Mouse (Mus musculus) thymus, postnatal 0 days (tissue): ENCODE data around the gene Gm9918. TPM values are rescaled to one million over a fixed set of nuclear protein-coding genes. Genes with fewer than 3 reads are reported as not detected.
A peak's percentile ranks its signal among the peaks of the same experiment; 100 is the strongest.

Experiments used
- DNase-seq: peaks from one replicate; pipeline ENCODE4 v3.0.0-alpha.2; 2015; ENCODE audit warnings: low spot score
- polyA plus RNA-seq: library from polyadenylated mRNA; unstranded; fragments of >200 nt; fragmentation: Nextera tagmentation; extraction: Ambion mirVana; gene quantifications from 2 replicates; pipeline ENCODE4 v1.2.1, GENCODE M21; 2015

Gm9918 gene
- polyA plus RNA-seq, 1 experiment from 2014 or later = 0.26 TPM

DNA sequence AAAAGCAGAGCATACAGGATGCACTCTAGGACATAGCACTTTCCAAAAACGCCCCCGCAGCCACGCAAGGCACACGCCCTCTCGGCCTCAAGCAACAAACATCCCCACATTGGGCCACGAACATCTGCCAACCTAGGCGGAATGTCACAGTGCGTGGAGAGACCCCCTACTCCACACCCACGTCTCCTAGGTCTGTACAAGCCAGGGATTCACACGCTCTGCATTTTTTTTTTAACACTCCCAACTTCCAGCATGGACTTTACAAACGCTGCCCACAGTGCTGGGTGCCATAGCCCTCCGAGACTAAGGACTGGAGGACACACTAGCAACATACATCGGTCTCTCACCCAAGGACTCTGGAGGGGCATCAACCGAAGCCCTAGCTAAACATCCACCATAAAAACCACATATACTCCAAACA is 24.9 kb upstream of the Gm9918 start:
- DNase-seq = no peak

DNA sequence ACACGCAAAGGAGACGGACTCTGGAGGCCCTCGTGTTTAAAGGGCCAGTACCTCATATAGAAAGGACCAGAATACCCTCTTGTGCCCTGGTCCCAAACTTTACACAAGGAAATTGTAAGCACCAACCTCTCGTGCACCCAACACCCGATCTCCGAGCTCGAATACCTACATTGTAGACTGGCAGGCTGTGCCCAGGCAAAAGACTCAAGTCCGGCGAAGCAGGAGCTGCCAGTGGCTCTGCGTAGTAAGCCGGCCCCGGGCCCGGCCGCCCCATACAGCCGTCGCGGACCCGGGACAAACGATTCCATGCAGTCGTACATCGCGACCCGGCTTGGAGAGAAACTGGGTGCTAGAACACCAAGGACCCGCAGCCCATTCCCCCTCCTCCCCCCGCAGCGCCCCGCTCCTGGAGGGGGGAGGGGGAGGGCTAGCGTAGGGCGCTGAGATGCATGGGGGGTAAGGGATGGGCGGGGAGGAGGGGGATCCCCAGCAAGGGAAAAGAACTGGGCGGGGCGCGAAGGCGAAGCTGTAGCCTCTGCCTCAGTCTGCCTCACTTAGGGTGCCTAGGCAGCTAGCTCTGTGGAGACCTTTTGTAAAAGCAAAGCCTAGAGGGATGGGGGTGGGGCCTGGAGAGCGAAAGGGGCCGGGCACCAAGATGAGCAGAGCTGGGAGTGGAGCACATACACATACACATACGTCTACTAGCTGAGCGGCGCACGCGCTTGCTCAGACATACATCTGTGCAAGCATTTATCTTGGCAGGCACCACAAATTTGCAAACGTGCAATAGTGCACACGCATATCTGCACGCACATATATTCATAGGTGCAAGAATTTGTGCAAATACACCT is 24.2 kb upstream of the Gm9918 start:
- peak; percentile 63 for DNase-seq

DNA sequence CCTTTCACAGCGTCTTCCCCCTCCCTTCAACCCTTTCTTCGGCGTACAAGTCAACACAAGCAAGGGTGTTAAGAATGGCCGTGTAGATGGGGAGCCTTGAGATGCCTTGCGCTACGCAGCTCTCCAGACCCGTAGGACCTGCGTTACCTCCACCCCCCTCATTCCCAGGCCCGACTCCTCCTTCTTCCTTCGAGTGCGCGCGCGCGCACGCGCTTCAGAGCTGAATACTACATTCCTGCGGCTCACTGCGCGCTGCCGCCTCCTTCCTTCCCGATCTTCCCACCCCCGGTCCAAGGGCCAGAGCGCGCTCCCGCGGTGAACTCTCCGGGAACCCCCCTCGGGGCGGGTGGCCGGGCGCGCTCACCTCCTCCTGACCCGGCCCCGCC is 23.5 kb upstream of the Gm9918 start:
- DNase-seq = peak; percentile 60

DNA sequence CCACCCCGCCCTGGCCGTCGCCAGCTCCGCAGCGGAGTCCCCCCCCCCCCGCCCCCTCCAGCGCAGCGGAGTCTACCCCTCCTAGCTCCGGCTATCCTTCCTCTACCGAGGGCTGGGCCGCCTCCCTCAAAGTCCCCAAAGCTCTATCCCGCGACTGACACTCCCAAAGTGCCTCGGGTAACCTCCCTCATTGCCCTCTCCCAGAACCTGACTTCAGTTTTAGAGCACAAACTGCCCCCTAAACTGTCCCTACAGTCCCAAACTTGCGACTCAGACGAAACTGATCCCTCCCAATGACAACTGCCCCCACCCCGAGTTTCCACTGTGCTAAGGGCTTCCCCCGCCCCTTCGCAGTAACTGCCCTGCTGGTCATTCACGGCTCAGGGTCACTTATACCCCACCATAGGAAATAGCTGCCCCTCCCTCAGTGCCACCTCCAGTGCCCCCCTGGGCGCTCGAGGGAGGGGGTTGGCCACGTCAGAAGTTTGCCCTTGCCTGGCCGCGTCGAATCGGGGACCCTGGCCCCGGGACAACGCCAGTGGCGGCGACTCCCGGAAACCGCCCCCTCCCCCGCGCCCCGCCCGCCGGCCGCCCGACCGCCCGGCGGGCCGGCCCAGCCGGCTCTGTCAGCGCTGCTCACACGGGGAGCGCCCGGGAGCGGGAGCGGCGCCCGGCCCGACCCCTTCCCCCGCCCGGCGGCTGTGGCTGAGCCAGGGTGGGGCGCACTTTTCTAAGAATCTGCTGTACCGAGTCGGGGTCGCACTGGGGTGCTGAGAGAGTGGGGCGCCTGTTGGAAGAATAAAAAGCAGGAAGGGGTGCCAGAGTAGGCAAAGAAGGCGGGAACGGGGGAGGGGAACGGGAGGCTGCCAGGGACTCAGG is 22.9 kb upstream of the Gm9918 start:
- DNase-seq = no peak

DNA sequence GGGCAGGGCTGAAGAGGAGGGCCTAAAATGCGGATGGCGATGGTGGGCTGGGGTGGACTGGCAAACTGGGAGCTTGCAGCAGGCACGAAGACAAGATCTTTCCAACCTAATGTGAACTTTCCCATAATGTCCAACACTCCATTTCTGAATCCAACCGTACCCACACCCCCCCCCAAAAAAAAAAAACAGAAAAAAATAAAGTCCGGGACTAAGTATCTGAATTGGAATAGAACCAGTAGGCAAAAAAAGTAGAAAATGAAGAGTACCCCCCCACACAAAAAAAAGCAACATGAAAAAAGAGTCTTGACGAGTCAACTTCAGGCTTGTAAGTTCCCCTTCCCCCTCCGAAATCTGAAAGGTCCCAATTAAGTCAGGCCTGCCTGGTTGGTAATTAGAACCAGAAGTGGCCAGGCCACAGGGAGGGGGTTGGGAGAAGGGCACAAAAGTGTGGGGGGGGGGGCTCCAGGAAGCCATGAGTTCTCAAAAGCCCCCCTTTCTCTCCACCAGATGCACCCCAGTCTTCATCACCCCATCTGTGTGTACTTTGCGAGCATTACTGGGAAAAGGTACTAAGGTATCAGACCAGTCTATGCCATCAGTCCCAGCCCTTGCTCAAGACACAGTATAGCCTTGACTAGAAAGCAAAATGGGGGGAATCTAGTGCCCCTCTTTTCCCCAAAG is 22.1 kb upstream of the Gm9918 start:
- DNase-seq = no peak

DNA sequence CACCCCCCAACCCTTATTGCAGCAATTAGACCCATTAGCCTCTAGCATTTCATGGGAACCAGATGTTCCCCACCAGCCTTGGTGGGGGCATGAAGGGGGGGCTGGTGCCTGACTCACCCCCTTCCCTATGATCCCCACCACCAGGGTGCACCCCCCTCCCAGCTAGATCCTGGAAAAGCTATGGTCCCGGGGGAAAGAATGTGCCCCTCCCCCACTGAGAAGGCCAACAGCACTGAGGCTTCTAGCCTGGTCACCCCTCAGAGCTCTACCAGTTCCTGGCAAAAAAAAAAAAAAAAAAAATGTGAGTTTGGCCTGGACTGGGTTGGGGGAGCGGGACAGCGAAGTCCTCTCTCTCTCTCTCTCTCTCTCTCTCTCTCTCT is 21.6 kb upstream of the Gm9918 start:
- DNase-seq = no peak

DNA sequence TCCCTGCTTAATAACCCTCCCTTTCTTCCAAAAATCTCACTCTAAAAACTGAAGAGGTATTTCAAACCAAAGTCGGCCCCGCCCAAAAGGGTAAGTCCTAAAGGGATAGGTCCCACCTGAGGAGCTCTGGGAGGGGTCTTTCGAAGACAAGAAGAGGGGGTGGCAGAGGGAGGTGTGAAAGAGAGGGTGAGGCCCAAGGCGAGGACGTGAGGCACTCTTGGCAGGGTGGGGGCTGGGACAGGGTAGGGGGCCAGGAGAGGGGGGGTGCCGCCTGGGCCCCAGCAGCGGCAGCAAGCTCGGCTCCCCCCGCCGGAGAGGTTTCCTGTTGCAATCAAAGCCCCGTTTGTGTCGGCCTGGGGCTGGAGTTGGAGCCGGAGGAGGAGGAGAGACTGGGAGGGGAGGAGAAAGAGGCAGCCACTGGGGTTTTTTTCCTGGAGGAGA is 21.1 kb upstream of the Gm9918 start:
- DNase-seq = no peak

DNA sequence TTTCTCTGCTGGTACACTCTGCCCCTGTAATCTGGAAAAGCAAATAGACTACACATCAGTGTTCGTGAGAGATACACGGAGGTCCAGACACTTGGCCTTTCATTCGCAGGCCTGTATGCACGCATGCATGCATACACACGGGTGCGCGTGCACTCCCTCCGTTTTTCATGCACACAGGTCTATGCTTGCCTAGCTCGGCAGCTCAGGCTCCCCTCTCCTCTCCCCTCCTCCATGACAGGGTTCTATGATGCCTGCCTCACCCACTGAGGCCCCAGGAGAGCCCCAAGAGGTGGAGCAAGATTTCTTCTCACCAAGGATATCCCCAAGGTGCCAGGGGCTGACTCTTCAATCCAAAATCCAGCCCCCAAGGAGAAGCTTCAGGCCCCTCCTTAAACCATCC is 20.4 kb upstream of the Gm9918 start:
- no peak for DNase-seq

DNA sequence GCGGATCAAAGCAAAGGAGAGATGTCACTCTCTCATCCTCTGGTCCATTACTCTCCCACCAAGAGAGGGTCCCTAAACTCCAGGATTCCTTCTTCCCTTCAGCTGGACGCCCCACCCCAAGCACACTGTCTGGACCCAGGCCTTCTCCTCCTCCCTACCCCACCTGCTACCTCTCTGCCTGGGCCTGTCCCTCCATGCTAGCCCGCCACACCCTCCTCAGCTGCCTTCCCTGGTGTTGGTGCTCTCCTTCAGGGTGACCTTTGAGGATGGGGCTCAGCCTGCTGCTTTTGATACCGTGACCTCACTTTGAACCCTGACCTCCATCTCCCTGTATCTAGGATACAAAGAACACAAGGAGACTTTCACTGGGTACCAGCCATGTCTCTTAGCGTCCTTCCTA is 19.8 kb upstream of the Gm9918 start:
- DNase-seq = no peak

DNA sequence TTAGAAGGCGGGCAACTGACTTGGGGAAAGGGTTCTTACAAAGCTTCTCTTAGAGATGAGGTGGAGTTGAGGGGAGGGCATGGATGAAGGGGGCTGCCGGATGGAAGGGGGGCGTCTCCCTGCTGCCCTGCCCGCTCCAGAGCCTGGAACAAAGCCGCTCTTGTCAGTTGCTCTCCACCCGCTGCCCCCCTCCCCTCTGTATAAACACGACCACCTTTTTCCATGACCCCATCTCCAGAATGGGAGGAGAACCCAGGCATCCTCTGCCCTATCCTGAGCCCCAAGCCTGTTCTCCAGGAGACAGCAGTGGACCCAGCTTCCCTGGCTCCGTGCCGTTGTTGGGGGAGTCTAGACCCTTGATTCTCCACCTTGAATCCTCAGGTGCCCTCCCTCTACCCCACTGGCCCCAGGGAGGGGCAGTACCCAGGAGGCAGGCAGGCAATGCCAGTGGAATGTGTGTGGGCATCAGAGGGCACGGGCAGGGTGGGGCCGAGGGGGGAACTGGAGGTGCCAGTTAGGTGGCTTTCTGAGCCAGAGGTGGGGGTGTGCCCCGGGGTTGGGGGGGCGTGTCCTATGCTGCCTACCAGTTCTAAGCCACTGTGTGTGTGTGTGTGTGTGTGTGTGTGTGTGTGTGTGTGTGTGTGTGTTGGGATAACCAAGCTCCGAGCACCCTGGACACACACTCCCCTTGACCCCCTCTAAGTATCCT is 14.7 kb upstream of the Gm9918 start:
- no peak for DNase-seq

DNA sequence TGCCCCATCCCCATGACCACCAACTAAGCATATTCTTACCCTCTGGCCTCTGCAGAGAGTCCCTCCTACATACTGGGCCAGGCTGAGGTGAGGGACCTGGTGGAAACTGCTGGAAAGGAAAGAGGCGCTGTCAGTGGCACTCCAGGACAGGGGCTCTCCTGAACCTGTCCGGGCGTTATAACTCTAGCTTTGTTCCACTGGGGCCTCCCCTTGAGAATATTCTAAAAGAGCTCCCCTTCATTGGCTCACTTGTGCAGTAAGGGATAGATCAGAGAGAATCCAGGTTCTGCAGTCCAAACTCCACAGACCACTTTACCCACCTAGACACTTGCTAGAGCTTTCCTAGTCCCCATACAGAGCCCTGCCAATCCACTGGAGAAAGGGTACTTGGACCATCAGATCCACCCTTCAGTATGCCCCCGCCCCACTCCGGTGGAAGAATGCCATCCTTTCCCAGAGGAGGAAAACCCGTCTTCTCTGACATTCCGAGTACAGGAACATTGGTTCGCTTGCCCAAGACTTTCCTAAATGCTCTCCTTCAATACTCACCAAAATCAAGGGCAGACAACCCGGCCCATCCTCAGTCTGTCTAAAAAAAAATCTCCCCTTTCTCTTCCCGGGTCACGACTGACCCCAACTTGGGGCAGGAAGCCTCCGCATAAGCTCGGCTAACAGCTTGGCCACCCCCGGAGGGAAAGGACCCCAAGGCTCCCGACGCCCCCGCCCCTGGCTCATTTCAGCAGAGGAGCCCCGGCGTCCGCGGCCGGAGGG is 13.7 kb upstream of the Gm9918 start:
- no peak for DNase-seq

DNA sequence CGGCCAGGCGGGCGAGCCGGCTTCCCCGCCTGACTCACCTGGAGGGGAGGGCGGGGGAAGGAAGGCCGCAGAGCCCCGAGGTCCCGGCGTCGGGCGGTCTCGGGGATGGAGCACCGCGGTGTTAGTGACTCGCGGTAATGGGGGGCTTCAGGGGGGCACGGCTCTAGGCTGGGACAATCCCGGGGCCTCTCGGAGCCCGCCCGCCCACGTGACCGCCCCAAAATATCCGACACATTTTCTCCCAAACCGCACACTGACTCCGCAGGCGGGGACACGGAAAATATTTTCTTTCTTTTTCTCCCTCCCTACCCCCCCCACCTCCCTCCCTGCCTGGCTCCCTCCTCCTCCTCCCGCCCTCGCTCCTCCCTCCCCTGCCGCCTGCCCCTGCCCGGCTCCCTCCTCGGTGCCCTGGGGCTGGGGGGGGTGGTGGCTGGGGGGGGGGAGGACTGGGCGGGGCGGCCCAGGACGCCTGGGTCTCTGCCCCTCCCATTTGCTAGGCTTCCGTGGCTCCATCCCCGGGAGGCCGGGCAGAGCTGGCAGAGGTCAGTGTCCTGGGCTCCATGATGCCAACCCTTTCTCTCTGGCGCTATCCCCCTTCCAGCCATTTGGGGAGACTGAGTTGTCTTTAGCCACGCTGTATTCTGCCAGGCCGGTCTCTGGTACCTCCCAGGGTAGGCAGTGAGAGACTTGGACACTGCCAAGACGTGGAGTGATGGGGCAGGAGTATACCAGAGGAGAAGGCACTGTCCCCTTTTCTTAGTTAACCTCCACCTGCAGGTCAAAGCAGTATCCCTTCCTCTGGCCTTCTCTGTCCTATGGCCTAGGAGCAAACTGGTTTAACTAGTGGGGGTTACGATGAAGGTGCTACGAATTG is 12.9 kb upstream of the Gm9918 start, which contains the start of gene Rarg:
Rarg (minus strand) TSS at position 316 of the 874 bp plus-strand sequence.
- DNase-seq = no peak

DNA sequence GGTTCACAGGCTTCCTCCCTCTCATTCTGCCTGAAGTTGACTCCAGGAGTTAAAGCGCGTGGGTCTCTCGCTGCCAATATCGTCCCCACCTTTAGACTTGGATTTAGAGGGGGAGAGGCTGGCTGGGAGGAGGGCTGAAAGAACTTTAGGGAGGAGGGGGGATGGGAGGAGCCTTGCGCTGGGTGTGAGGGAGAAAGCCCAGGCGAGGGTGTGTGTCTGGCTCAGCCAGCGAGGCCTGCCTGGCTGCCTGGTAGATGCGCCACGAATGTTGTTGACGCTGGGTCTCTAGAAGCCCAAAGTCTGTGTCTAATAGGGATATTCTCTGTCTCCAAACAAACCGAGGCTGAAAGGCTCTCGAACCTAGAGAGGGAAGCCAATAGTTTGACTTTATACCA is 12.3 kb upstream of the Gm9918 start:
- no peak for DNase-seq

DNA sequence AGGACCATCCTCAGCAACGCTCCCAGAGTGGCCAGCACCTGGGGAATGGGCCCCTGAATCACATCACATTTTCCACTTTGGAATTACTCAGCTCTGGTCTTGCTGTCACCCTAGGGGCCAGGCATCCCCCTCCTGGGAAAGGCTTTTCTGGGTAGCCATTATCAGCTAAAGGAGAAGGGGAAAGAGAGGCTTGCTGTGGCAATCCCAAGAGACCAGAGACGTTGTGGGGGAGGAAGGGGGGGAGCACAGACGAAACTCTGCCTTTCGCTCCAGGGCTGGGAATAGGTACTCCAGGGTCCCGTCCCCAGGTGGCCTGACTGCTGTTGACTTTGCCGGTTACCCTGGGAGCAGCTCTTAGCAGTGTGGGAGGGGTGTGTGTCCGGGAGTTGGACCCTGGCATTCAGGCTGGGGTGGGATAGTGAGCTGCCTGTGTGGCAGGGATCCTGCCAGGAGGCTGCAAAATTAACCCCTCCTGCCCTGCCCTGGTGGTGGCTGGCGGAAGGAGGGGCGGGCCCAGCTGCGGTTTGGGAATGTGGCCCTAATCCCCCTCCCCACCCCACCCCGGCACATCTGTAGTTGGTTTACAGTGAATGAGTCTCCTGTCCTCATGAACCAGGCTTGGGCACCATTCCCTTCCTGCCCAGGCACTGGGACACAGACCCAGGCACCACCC is 11.6 kb upstream of the Gm9918 start:
- no peak for DNase-seq

DNA sequence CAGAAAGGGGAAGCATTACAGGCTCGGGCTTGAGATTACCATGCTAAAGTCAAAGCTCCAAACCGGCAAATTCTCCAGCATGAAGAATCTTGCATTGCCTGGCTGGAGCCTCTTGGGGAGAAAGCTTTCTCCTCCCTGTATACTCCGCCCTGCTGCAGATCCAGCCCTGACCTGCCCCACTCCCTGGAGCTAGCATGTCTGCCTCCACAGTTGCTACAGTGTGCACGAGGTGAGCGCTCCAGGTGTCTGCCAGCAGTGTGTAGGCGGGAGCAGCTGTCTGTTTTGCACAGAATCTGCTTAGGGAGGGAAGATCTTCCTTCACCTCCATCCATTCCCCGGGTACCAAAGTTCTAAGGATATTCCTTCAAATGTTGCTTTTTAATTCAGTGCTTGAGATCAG is 7.8 kb upstream of the Gm9918 start:
- no peak for DNase-seq

DNA sequence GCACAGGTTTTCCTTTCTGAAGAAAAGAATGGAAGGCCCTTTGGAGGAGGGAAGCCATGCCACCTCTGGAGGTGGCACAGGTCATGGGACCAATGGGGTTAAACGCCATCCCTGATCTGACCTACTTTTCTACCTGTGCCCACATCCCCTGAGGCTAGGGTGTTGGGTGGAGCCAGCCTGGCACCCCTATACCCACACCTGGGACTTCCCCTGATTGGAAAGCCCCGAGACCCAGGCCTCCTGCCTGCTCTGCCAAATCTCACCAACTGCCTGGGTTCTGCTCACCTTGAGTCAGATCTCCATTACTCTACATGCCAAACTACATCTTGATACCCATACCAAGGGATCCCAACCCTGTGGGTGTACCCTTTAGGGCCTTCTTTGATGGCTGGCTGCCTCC is 7.3 kb upstream of the Gm9918 start:
- no peak for DNase-seq

DNA sequence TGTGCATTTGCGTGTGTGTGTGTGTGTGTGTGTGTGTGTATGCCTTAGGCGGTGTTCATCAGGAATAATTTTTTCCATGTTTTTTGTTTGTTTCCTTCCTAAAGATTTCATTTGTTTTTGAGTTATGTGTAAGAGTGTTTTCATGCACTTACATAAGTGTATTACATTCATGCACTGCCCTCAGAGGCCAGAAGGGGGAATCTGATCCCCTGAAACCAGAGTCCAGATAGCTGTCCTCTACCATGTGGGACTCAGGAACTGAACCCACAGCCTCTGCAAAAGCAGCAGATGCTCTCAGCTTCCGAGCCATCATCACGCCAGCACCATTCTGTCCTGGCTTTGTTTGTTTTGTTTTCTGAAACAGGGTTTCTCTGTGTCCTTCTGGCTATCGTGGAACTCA is 4.8 kb upstream of the Gm9918 start:
- DNase-seq = no peak

DNA sequence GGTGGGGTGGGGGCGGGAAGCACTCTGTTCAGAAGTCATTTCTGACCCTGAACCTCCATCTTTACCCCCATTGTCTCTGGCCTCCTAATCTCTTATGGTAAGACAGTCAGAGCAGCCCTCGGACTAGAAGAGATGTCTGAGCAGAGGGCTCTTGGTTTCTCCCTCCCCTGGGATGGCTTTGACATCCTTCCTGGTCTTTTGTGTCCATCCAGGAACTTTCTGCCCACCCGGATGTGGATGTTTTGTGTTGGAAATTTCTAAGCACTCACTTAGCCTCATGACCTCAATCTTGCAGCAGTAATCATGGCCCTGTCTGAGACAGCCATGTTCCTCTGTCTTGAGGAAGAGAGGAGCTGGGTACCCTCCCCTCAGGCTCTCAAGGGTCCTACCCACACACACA is 1.1 kb downstream of the Gm9918 start:
- no peak for DNase-seq
